Mouse (Mus musculus) yolk sac, embryonic 10.5 days (tissue): ENCODE measurements around the gene Lrrc20.
"Not testable (repeated sequence)": the region's sequence is repeated elsewhere in the genome, so short reads cannot be mapped to it uniquely, and the experiment has no call there.

Experiments
- DNase-seq: peaks from one replicate; pipeline ENCODE4 v3.0.0-alpha.2; 2017; ENCODE audit warnings: low spot score

Lrrc20 gene

DNA sequence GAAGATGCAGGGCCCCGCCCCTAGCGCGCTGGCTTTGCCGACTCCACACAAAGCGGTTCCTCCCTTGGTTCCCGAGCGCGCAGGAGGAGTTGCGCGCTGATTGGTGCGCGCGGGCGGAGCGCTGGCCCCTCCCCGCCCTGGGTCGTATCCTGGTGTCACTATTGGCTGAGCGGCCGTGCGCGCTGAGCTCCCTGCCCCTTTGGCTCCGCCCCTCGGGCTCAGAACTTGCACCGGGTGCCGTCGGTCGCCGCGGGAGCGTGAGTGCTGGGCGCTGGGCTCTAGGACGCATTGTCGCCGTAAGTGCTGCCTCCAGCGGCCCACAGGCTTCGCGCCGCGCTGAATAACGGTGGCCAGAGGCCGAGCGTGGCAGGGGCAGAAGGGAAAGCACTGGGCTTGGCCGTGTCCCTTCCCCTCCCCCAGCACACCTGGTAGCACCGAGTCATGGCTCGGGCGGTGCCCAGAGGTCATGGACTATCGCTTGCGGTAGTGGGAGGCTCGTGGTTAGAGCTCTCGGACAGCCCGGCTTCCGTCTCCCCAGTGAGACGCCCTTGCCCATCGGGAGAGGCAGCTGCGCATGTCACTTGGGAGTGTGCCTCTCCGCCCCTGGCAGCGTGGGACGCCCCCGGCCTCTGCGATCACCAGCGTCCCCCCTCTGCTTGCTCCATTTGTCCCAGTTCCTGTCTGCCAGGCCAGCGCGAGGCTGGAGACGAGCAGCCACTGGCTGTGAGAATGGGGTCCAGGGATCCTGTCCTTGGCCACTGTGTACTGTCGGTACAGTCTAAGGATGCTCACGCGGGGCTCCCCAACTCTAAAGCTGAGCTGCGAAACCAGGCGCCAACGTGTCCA, at the start of gene Lrrc20:
Lrrc20 (plus strand) TSS at position 208 of the 846 bp plus-strand sequence.
- peak; percentile 91 for DNase-seq

DNA sequence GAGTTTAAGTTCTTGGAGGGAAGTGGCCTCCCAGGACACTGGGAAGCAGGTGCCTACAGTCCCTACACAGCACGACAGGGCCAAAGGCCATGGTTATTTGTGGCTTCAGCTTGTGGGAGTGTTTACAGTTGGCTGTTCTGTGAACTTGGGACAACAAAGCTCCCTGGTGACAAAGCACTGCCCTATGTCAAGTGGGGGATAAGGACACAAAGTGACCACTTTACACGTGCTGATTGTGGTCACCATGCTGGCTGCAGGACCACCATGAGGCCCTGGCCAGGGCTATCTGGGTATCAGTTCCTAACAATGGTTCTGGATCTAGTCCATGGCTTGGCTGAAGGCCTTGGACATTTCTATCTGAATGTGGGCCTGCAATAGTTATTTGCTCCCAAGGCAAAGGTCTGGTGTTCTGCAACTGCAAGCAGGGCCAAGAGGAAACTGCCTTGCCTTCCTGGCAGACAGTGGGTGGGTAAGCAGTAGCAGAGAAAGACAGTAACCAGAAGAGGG, 49.3 kb upstream of the Lrrc20 start:
- DNase-seq, result peak; percentile 70

DNA sequence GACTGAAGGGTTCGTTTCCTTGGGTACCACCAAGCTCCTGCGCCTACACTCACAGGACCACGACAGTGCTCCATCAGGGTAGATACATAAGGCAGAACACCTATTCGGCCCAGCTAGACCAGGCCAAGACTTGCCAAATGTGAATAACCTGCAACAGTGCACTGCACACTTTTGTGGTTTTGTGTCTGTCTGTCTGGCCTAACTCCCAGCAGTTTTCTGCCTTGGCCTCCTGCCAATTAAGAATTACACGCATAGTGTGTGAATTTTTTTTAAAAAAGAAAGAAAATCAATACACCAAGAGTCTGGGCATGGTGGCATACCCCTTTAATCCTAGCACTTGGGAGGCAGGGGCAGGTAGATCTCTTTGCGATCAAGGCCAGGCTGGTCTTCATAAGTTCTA, 47.6 kb upstream of the Lrrc20 start:
- DNase-seq, result no peak

DNA sequence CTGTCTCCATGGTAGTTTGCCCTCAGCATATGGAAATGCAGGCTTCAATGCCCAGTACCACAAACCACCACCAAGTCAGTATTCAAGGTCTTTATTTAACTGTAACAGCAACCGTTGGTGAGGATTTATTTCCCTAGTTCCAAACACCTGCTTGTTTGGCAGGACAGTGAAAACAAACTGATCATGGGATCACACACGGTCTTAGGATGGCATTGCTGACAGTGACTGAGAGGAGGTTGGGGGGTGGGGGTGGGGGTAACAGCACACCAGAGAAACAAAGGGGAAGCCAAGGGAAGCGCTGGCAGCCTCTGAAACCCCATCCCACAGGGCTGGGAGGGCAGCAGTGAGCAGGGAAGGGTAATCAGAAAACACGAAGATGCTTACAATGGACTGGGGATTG, 47.2 kb upstream of the Lrrc20 start:
- DNase-seq, result no peak

DNA sequence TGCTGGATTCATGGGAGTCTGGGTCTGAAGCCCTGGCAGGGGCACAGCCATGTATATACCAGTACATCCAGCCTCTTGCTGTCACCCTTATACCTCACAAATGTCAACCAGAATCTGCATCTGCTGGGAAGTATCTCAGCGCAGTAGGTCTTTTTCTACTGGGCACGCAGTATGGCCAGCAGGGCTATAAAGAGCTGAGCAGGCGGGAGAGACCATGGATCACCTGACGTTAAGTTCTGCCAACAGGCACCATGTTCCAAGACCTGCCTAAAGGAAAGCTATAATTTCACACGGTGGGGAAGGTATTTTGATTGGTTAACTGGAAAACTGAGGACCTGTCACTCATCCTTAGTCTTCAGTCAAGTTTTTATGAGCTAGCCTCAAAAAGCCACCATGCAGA, 46.6 kb upstream of the Lrrc20 start:
- no peak for DNase-seq

DNA sequence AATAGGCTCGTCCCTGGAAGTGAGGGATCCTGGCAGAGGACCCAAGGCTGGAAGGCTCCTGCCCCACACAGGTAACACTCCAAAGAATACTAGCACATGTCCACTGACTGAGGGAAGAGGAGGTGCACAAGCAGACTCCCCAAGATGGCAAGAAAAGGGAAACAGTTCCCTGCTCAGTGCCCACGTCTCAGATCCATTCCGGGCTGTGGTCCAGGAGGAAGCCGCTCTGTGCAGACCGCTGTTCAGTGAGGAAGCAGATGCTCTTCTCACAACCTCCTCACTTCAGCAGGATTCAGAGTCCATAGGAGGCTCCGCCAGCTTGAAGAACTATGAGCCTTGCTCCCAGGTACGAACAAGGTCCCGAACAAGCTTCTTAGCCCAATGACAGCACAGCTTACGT, 44.2 kb upstream of the Lrrc20 start:
- DNase-seq, result no peak

DNA sequence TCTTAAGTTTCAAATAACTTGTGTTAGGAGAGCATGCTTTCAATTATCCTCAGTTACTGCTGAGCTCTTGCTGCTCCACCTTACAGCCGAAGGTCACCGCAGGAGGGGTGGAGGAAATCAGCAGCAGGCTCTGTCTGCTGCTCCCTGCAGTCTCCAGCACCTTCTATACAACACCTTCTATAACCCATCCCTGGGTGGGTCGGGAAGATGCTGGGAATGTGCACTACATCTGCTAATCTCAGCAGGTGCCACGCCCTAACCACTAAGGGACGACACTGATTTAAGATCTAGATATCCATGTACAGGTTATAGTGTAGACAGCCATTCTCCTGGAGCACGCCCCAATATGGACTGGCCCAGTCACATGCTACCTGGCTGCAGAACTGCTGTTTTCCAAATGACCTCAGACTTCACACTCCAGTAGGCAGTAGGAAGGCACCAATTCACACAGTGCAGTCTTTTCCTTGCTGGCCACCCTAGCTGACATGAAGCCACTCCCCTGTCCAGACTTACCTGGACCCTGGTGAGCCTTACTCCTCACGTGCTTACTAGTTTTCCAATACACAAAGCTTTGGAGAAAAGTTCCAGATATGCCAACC, 35.3 kb upstream of the Lrrc20 start:
- DNase-seq, result no peak

DNA sequence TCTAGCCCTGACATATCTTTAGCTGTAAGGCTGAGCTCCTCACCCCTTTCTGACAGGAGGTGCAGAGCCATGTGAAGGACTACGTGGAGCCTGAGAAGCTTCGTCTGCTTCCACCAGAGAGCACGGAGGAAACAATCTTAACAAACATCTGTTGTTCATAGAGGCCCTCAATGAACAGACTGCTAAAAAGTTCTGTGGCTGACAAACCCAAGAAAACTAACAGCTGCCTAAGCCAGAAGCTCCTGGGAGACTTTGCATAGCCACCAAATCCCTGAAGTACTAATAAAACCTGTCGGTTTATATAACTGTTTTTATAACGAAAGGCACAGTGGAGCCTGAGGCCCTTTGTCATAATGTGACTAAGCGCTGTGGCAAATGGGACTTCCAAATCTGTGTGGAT, 32.1 kb upstream of the Lrrc20 start:
- no peak for DNase-seq

DNA sequence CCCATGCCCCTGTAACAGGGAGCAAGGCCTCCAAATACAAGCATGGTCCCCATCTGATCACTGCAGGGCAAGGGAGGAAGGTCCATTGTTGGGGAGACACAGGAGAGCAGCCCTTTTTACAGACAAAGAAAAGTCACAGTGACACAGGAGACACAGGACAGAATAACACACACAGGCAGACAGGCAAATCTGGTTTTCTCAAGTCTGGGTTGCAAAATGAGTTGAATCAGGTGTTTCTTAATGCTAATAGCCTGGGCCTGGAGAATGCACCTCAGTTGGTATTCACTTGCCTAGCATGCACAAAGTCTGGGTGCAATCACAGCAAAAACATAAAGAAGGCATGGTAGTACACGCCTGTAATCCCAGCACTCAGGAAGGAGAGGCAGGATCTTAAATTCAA, 31.7 kb upstream of the Lrrc20 start:
- no peak for DNase-seq

DNA sequence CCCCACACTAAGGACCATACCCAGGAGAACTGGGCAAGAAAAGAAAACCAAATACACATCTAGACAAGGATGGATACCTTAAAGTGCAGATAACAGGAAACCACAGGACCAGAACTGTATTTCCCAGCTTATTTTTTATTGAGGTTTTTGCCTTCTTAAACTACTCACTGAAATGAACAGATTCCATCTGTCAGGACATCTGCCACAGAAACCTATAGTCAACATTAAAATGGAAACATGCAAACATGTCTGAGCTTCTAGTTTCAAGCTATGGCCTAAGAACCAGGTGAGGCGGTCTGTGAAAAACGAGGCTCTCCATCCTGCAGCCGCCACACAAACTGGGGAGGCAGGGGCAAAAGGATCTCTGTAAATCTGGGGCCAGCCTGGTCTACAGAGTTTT, 30.6 kb upstream of the Lrrc20 start:
- no peak for DNase-seq

DNA sequence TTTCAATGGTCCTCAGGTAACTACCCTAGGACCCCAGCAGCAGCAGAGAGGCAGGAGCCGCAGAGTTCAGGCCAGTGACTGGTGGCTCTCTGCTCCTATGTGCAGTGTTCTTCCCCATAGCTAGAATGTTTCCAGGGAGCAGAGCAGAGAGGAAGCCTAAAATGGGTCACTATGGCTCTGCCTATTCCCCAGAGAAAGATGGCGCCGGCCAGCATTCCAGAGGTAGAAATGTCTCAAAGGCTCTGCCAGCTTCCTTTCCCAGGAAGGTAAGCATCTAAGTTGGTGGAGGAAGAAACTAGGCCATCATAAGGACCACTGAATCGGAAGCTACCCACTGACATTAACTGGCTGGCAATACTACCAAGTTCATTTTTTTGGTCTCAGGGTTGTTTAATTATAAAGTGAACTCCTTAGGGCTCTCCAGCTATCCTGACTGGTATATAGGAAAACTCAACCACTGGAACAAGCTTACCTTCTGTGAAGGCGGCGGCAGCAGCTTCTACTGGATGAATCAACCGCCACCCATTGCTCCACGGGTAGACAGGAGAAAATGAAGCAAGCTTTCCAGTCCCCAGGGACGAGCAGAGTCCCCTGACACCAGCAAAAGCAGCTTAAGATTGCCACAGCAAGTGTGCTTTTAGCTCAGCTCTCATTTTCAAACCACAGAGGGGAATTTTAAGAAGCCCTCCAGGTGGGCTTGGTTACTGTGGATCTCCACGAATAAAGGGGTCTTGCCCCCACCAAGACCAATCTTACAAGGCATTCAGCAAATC, 27.8 kb upstream of the Lrrc20 start:
- DNase-seq, result no peak

DNA sequence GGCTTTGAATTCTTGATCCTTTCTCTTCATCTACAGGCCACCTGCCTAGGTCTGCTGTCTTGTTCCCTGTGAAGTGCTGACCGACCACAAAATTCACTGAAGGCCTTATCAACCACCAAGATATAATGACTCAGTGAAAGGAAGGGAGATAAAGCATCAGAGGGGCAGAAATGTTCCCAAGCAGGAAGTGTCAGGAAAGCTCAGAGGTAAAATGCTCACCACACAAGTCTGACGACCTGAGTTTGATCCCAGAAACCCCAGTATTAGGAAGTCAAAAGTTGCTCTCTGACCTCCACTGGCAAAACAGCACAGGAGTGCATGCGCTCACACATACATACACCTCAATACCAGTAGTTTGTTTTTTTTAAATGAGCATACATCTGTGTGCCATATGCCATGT, 26.8 kb upstream of the Lrrc20 start:
- no peak for DNase-seq

DNA sequence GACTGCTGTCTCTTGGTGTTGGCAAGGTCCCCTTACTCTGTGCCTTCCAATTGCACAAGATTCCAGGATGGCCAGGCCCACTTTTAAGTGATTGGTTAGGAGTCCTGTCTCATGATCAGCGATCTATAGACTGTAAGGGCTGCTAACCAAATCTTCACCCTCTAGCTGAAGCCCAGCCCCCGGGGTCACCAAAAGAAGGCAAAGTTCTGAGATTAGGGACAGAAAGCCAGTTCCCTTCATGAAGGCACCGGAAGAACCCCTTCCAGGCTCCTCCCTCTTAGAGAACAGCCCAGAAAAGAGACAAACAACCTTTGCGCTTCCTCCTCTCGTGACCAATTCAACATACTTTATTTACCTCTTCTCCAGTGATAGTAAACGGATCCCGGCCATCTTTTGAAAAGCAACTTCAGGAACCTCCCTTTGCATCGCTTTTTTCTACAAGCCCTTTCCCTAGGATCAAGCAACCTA, 24.1 kb upstream of the Lrrc20 start:
- peak; percentile 83 for DNase-seq

DNA sequence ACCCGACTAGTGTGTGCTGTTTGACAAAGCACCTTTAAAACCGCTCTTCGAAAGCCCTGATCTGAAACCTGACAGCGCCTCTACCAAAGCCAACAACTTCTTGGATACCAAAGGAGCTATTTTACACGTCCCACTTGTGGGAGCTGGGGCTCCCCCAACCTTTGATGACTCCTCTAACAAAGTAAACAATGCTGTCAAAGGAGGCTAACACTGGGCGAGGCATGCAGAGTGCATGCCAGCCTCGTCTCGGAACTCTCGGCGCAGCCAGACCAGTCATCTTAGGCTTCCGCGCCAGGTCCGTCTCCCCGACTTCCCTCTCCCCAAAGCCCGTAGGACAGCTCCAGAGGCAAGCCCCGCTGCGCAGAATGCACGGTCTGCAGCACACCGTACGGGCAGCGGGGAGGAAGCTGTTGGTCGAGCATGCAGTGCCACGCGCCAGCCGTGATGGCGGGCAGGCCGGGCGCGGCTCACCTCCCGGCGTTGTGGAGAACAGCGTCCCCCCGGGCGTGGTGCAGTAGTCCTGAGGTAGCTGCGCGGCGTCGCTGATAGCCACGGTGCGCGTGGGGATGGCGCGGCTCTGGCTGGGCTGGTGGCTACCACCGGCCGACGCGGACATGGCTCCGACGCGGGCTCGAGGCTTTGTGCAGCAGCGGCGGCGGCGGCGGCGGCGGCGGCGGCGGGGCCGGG, 23.5 kb upstream of the Lrrc20 start:
- peak; percentile 48 for DNase-seq

DNA sequence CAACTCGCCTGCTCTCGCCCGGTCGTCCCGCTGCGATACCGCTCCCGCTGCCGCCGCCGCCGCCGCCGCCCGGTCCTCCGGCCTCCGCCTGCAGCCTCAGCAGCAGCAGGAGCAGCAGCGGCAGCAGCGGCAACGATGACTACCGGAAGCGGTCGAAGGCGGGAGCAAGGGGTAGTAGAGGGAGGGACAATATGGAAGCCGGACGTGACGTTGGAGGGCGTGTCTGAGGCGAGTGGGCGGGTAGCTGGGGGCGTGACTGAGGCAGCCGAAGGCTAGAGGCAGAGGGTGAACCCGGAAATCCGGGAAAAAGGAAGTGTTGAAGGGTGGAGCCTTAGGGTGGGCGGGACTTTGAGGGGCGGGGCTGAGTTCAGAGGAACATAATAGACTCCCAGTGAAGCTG, 23.0 kb upstream of the Lrrc20 start, which contains the start of gene Eif4ebp2:
Eif4ebp2 (minus strand) TSS at position 17 of the 400 bp plus-strand sequence.
- peak; percentile 99 for DNase-seq

DNA sequence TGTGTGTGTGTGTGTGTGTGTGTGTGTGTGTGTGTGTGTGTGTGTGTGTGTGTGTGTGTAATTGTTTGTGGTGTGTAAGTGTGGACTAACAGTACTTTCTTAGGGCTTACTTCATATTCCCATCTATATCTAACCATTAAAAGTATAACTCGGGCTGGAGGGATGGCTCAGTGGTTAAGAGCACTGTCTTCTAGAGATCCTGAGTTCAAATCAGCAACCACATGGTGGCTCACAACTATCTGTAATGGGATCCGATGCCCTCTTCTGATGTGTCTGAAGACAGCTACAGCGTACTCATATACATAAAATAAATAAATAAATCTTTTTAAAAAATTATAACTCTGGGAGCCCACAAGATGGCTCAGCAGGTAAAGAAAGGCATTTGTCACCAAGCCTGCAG, 22.4 kb upstream of the Lrrc20 start:
- DNase-seq, result not testable (repeated sequence)

DNA sequence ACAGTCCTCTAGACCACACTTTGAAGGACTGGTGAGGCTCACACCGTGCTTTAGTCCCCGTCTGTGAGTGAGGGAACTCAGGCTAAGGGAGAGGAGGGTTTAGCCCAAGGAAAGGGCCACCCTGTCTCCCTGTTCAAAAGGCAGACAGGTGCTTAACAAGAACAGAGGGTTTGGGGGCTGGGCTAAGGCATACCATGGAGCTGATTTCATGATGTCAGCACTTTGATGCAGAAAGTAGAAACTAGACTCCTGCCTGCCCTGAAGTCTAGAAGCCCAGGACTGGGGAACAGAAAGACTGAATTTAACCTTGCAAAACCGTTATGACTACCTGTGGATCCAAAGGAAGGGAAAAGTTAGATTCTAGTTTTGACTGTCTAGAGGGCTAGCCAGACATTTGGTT, 18.4 kb upstream of the Lrrc20 start:
- no peak for DNase-seq

DNA sequence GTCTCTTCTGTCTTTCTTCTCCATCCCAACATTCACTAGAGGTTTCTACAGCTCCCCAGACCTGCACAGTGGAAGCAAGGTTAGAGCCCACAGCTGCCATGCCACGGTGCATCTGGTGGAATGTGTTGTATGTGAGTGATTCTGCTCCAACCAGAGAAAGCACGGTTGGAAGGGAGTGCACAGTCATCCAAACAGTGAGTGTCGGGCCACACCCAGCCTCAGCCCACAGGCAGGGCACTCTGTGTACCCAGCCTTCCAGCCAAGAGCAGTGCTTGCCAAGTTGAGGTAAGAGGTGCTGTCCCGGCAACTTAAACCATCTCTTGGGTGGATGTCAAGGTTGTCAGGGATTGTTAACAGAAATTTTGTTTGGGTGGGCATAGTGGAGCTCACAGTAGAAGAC, 10.6 kb upstream of the Lrrc20 start:
- no peak for DNase-seq

DNA sequence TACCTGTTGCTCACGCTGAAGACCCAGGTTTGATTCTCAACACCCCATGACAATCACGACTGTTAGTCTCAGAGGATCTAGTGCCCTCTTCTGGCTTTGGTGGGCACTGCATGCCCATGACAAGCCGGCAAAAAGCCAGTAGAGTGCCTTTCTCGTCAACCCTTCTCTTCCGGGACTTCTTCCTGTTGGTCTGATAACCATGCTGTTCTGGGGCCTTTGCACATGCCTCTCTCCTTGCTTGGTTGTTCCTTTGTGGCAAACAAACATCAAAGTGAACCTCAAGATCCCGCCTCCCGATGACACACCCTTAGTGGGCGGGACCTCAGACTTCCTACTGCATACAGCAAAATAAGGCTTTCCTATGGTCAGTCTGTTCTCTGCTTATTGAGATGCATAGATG, 9.4 kb upstream of the Lrrc20 start:
- DNase-seq, result no peak

DNA sequence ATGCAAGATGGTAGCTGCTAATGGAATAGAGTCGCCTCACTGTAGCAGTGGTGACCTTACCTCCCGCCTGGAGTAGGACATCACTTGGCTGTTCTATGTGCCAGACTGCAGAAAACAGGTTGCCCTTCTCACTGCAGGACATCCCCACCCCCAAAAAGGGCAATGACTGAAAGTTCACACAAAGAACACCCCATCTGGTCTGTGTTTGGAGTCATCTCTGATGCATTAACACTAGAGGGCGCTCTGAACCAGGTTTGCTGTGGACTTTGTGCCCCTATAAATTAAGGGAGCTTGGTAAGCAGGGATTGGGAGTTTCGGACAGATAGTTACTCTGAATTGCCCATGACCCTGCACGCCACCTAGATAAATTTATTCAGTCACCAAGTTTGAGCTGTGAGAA, 8.7 kb upstream of the Lrrc20 start:
- DNase-seq, result no peak

DNA sequence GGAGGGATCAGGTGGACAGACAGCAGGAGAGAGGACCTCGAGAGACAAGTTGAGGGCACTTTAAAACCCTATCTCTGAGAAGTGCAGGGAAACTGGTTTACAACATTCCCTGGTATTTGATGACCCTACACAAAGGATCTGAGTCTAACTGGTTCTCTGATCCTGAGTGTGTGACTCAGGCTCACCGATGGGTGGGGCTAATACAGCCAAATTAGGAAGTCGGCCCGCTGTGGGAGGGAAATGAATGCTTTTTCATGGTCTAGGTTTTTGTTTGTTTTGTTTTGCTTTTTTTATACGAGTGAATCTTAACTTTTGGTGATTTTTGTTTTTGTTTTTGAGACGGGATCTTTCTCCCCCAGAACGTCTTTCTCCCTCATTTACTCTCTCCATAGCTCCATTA, 6.7 kb upstream of the Lrrc20 start:
- DNase-seq, result no peak

DNA sequence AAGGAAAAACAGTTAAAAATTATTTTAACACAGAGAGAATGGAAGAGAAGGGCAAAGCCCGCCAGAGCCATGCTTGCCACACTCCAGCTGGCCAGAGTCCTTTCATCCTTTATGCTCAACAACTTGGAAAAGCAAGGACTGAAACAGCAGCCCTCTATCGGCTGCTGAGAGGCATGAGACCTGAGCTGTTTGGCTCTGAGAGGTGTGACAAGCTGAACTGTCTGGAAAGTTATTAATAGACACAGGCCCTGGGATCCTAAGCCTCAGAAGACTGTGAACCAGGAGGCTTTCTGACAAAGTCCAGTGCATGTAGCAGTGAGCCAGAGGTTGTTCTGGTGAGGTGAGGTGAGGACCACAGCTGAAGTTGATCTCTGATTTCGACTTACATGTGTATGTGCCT, 2.0 kb upstream of the Lrrc20 start:
- DNase-seq, result no peak
